Mouse (Mus musculus): ENCODE measurements around the gene Samhd1. TPM values are rescaled to one million over a fixed set of nuclear protein-coding genes. Genes with fewer than 3 reads are reported as not detected.

The Samhd1 gene
- polyA plus RNA-seq, 1 experiment, result 85.8 TPM

- no peaks in the 10 kb centered on the region for H3K4me1 ChIP-seq (ENCODE audit: control insufficient read depth, insufficient read depth, low read length)
- TF ChIP-seq CTCF (IDR thresholded peaks at IDR 0.05; ENCODE audit: insufficient read depth, low read length) (no peak), POLR2A (IDR thresholded peaks at IDR 0.05; ENCODE audit: borderline replicate concordance, extremely low read depth, low read depth, low read length) (no peak)
- no peak overlapping the region for H3K4me3 ChIP-seq (replicated peaks; ENCODE audit: extremely low read depth, low read depth, low read length)
- no peak for DNase-seq
- WGBS, result 82% methylated on average over 2 of the region's 2 CpGs
These were observed 29.0 kb upstream of the Samhd1 start for GRCm38 (mm10) chr2:157164101-157164500.

DNA sequence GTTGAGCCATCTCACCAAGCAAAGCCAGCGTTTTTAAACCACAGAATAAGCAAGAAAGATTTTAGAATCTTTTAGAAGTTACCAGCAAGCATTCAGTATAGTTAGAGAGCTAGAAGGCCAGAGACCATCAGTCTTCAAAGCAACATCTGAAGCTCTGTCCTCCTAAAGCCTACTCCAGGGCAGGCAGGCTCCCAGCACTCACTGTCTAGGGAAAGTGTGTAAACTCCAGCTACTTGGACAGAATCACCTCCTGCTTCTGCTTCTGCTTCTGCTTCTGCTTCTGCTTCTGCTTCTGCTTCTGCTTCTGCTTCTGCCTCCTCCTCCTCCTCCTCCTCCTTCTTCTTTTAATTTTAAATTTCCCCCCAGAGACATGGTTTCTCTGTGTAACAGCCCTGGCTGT lies 21.0 kb upstream of the Samhd1 start:
- no peak for TF ChIP-seq POLR2A (IDR thresholded peaks at IDR 0.05; ENCODE audit: borderline replicate concordance, extremely low read depth, low read depth, low read length)
- no peak for TF ChIP-seq CTCF (IDR thresholded peaks at IDR 0.05; ENCODE audit: insufficient read depth, low read length)
- DNase-seq, result no peak
- no peak overlapping the region for H3K4me3 ChIP-seq (replicated peaks; ENCODE audit: extremely low read depth, low read depth, low read length)
- H3K4me1 ChIP-seq (ENCODE audit: control insufficient read depth, insufficient read depth, low read length), result no peaks in the 10 kb centered on the region
- 94% methylated on average over 1 of the region's 1 CpGs for WGBS

DNA sequence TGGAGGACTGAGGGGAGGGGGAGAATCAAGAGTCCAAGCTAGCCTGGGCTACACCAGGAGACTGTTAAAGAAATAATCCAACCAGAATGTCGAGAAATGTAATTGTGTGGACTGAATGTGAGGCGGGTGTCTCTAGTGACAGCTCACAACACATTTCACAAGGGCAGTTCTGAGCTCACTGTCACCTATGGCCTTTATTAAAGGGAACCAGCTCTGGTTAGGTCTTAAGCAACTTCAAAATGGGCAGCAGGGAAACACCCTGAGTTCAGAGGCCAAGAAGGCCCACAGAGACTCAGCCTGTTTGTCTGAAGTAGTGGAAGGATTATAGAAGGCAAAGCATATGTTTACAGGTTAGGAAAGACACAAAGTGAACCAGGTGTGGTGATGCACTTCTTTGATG lies 18.2 kb upstream of the Samhd1 start:
- DNase-seq, result no peak
- 78% methylated on average over 2 of the region's 2 CpGs for WGBS
- no peaks in the 10 kb centered on the region for H3K4me1 ChIP-seq (ENCODE audit: control insufficient read depth, insufficient read depth, low read length)
- H3K4me3 ChIP-seq (replicated peaks; ENCODE audit: extremely low read depth, low read depth, low read length), result no peak overlapping the region
- no peak for TF ChIP-seq CTCF (IDR thresholded peaks at IDR 0.05; ENCODE audit: insufficient read depth, low read length)
- TF ChIP-seq POLR2A (IDR thresholded peaks at IDR 0.05; ENCODE audit: borderline replicate concordance, extremely low read depth, low read depth, low read length), result no peak

DNA sequence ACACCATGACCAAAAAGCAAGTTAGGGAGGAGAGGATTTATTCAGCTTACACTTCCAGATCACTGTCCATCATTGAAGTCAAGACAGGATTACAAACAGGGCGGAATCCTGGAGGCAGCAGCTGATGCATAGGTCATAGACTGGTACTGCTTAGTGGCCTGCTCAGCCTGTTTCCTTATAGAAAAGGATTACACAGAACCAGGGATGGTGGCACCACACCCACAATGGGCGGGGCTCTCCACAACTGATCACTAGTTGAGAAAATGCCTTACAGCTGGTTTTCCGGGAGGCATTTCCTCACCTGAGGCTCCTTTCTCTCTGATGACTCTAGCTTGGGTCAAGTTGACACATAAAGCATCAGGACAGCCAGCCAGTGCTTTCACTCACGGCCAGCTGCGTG lies 13.4 kb upstream of the Samhd1 start:
- no peak overlapping the region for H3K4me3 ChIP-seq (replicated peaks; ENCODE audit: extremely low read depth, low read depth, low read length)
- no peak for DNase-seq
- peaks cover 4% of the 10 kb centered on the region; the same call in 1 of the 2 replicates for H3K4me1 ChIP-seq (ENCODE audit: control insufficient read depth, insufficient read depth, low read length)
- TF ChIP-seq POLR2A (IDR thresholded peaks at IDR 0.05; ENCODE audit: borderline replicate concordance, extremely low read depth, low read depth, low read length) (no peak), CTCF (IDR thresholded peaks at IDR 0.05; ENCODE audit: insufficient read depth, low read length) (no peak)
- 93% methylated on average over 5 of the region's 5 CpGs for WGBS

- no peak overlapping the region for H3K4me3 ChIP-seq (replicated peaks; ENCODE audit: extremely low read depth, low read depth, low read length)
- TF ChIP-seq CTCF (IDR thresholded peaks at IDR 0.05; ENCODE audit: insufficient read depth, low read length), result no peak
- no peak for TF ChIP-seq POLR2A (IDR thresholded peaks at IDR 0.05; ENCODE audit: borderline replicate concordance, extremely low read depth, low read depth, low read length)
- DNase-seq, result no peak
- H3K4me1 ChIP-seq (ENCODE audit: control insufficient read depth, insufficient read depth, low read length), result peaks cover 4% of the 10 kb centered on the region; the same call in 1 of the 2 replicates
- 70% methylated on average over 9 of the region's 9 CpGs for WGBS
These were observed 12.4 kb upstream of the Samhd1 start for GRCm38 (mm10) chr2:157147397-157148020.

DNA sequence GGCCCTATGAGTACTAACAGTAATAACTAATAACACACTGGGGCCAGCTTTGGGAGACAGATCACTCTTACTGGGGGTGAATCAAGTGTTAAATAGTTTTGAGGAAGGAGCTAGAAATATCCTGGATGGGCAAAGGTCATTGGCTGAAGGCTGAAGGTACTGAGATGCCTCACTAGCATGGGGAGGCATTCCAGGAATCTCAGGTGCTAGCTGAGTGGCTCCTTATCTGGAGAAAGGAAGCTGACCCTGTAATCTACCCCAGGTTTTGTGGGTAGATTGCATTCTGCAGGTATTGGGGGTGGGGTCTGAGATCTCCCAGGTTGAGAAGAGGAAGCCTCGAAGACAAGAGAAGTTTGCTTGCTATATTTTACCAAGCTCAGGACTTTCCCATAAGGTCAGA lies 10.1 kb upstream of the Samhd1 start:
- DNase-seq, result no peak
- WGBS, result 63% methylated on average over 1 of the region's 1 CpGs
- Histone ChIP-seq H3K4me1 (ENCODE audit: control insufficient read depth, insufficient read depth, low read length) (peaks cover 4% of the 10 kb centered on the region; the same call in 1 of the 2 replicates), H3K4me3 (replicated peaks; ENCODE audit: extremely low read depth, low read depth, low read length) (no peak overlapping the region)
- TF ChIP-seq POLR2A (IDR thresholded peaks at IDR 0.05; ENCODE audit: borderline replicate concordance, extremely low read depth, low read depth, low read length) (no peak), CTCF (IDR thresholded peaks at IDR 0.05; ENCODE audit: insufficient read depth, low read length) (no peak)

- no peak for TF ChIP-seq CTCF (IDR thresholded peaks at IDR 0.05; ENCODE audit: insufficient read depth, low read length)
- TF ChIP-seq POLR2A (IDR thresholded peaks at IDR 0.05; ENCODE audit: borderline replicate concordance, extremely low read depth, low read depth, low read length), result no peak
- Histone ChIP-seq H3K4me3 (replicated peaks; ENCODE audit: extremely low read depth, low read depth, low read length) (no peak overlapping the region), H3K4me1 (ENCODE audit: control insufficient read depth, insufficient read depth, low read length) (peaks cover 4% of the 10 kb centered on the region; the same call in 1 of the 2 replicates)
- no peak for DNase-seq
- 81% methylated on average over 5 of the region's 5 CpGs for WGBS
These were observed 9.1 kb upstream of the Samhd1 start for GRCm38 (mm10) chr2:157144132-157144531.

- 71% methylated on average over 4 of the region's 4 CpGs for WGBS
- H3K4me3 ChIP-seq (replicated peaks; ENCODE audit: extremely low read depth, low read depth, low read length), result no peak overlapping the region
- peaks cover 7% of the 10 kb centered on the region for H3K4me1 ChIP-seq (ENCODE audit: control insufficient read depth, insufficient read depth, low read length)
- DNase-seq, result no peak
- TF ChIP-seq POLR2A (IDR thresholded peaks at IDR 0.05; ENCODE audit: borderline replicate concordance, extremely low read depth, low read depth, low read length) (no peak), CTCF (IDR thresholded peaks at IDR 0.05; ENCODE audit: insufficient read depth, low read length) (no peak)
These were observed 6.9 kb upstream of the Samhd1 start for GRCm38 (mm10) chr2:157141962-157142361.

DNA sequence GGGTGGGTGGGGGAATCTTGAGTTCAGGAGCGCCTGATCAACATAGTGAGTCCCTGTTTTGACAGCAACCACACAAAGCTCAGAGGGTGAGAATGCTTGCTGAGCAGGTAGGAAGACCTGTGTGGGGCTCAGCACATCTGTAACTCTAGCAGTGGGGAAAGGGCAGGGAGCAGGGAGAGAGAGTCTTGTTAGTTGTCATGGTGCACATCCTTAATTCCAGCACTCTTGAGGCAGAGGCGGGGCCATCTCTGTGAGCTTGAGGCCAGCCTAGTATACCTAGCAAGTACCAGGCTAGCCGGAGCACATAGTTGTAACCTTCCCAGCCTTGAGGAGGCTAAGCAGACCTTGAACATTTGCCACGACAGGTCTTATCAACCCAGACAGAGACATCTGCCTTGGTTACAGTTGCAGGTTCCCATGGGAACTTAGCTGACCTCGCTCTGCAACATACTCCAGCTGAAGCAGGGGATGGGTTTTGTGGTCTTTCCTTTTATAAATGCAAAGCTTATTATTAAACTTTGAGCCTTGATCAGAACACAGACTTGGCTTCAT lies 4.3 kb upstream of the Samhd1 start:
- no peak for TF ChIP-seq POLR2A (IDR thresholded peaks at IDR 0.05; ENCODE audit: borderline replicate concordance, extremely low read depth, low read depth, low read length)
- no peak for TF ChIP-seq CTCF (IDR thresholded peaks at IDR 0.05; ENCODE audit: insufficient read depth, low read length)
- no peak for DNase-seq
- 85% methylated on average over 5 of the region's 5 CpGs for WGBS
- H3K4me3 ChIP-seq (replicated peaks; ENCODE audit: extremely low read depth, low read depth, low read length), result no peak overlapping the region
- peaks cover 3% of the 10 kb centered on the region; the same call in 1 of the 2 replicates for H3K4me1 ChIP-seq (ENCODE audit: control insufficient read depth, insufficient read depth, low read length)

DNA sequence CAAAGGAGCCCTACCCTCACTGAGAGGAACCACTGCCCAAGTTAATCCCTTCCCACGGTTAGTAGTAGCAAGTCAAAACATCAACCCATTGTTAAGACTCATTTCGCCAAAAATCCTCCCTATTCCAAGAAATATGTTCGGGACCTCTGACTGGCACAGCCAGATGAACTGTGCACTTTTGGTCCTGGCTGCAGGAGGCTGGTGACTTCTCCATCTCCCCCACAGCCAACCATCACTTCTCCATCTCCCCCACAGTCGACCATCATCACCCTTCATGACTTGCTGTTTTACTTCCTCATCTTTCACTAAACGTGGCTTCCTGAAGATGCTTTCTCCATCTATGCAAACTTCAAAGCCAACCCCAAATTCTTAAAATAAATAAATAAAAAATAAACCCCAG lies 3.7 kb upstream of the Samhd1 start:
- no peak for DNase-seq
- no peak for TF ChIP-seq CTCF (IDR thresholded peaks at IDR 0.05; ENCODE audit: insufficient read depth, low read length)
- TF ChIP-seq POLR2A (IDR thresholded peaks at IDR 0.05; ENCODE audit: borderline replicate concordance, extremely low read depth, low read depth, low read length), result no peak
- Histone ChIP-seq H3K4me1 (ENCODE audit: control insufficient read depth, insufficient read depth, low read length) (peaks cover 3% of the 10 kb centered on the region; the same call in 1 of the 2 replicates), H3K4me3 (replicated peaks; ENCODE audit: extremely low read depth, low read depth, low read length) (no peak overlapping the region)
- 78% methylated on average over 5 of the region's 5 CpGs for WGBS
